Mouse (Mus musculus): ENCODE data around the gene Calhm2.

- TF ChIP-seq POLR2A (IDR thresholded peaks at IDR 0.05; ENCODE audit: extremely low read depth, insufficient read depth, low read length) = 0 out of 2 replicates have a peak, but pooled peaks have one; percentile 21
- no peak for TF ChIP-seq CTCF (IDR thresholded peaks at IDR 0.05; ENCODE audit: extremely low read depth, insufficient read depth, low read length)
These were observed 978 bp downstream of the Calhm2 start for GRCm38 (mm10) chr19:47137051-47137581.

Measured in cortical plate, adult 2 months (tissue).